Mouse (Mus musculus) liver, postnatal 0 days (tissue): ENCODE data around the gene Zfp280c. TPM values are rescaled to one million over a fixed set of nuclear protein-coding genes. Genes with fewer than 3 reads are reported as not detected.

Source experiments
- ATAC-seq: fragments of 200-750 bp; cut with Nextera tagmentation; 2 replicates; pipeline ENCODE4 v1.8.0; 2017; ENCODE audit warnings: mild to moderate bottlenecking, moderate library complexity
- DNase-seq: peaks from one replicate; pipeline ENCODE4 v3.0.0-alpha.2; 2016
- H3K27ac ChIP-seq: fragments of 300-500 bp; sonication (generic); 2 replicates; pipeline ENCODE4 v1.5.1; 2014; ENCODE audit warnings: antibody characterized with exemption, moderate library complexity, mild to moderate bottlenecking, low read depth
- H3K27me3 ChIP-seq: fragments of 300-500 bp; sonication (generic); 2 replicates; pipeline ENCODE4 v1.6.1; 2014; ENCODE audit warnings: low read length, control low read depth, mixed read lengths; ENCODE audit not compliant: insufficient read depth
- H3K36me3 ChIP-seq: fragments of 300-500 bp; sonication (generic); replicated peaks from 2 replicates; pipeline ENCODE4 v1.6.1; 2014; ENCODE audit warnings: mild to moderate bottlenecking, control low read depth, low read length, moderate library complexity, mixed read lengths; ENCODE audit not compliant: insufficient read depth
- H3K4me1 ChIP-seq: fragments of 300-500 bp; sonication (generic); 2 replicates; pipeline ENCODE4 v1.6.1; 2014; ENCODE audit warnings: antibody characterized with exemption, mild to moderate bottlenecking, control low read depth; ENCODE audit not compliant: insufficient read depth
- H3K4me2 ChIP-seq: fragments of 300-500 bp; sonication (generic); 2 replicates; pipeline ENCODE4 v1.6.1; 2014; ENCODE audit warnings: low read depth, mild to moderate bottlenecking, low read length, moderate library complexity, mixed read lengths
- H3K4me3 ChIP-seq: fragments of 300-500 bp; sonication (generic); 2 replicates; pipeline ENCODE4 v1.5.1; 2014; ENCODE audit warnings: low read depth, low read length
- H3K9ac ChIP-seq: fragments of 300-500 bp; sonication (generic); replicated peaks from 2 replicates; pipeline ENCODE4 v1.6.1; 2014; ENCODE audit warnings: mild to moderate bottlenecking, moderate library complexity
- H3K9me3 ChIP-seq: fragments of 300-500 bp; sonication (generic); 2 replicates; pipeline ENCODE4 v1.6.1; 2016; ENCODE audit warnings: mild to moderate bottlenecking, control low read depth, low read length, mixed read lengths
- CTCF ChIP-seq: sonication (generic); IDR thresholded peaks from 2 replicates; pipeline ENCODE4 v1.5.1; 2016; ENCODE audit warnings: antibody characterized with exemption, low read depth
- EP300 ChIP-seq: IDR thresholded peaks from 2 replicates; pipeline ENCODE4 v1.6.1; 2016; ENCODE audit warnings: antibody characterized with exemption, low read depth, mild to moderate bottlenecking
- WGBS: fragments of 180-500 bp; shearing (Covaris S2); extraction: QIAGEN DNeasy Blood & Tissue Kit; methylation state at CpG from one replicate; pipeline ENCODE4 v1.1.7; 2014; ENCODE audit not compliant: insufficient replicate concordance; 5-methylcytosine and 5-hydroxymethylcytosine counted together
- polyA plus RNA-seq: library from polyadenylated mRNA; unstranded; fragments of >200 nt; fragmentation: Nextera tagmentation; extraction: Ambion mirVana; gene quantifications from 2 replicates; pipeline ENCODE4 v1.2.1, GENCODE M21; 2015

Gene Zfp280c
- polyA plus RNA-seq, 1 experiment from 2014 or later, result 1.8 TPM

- Histone ChIP-seq H3K27ac (no peak overlapping the region), H3K4me2 (no peak overlapping the region), H3K9me3 (no peaks in the 10 kb centered on the region), H3K9ac (no peak overlapping the region), H3K36me3 (no peaks in the 10 kb centered on the region), H3K4me3 (no peak overlapping the region), H3K27me3 (peaks cover 3% of the 10 kb centered on the region; the same call in 1 of the 2 replicates), H3K4me1 (no peaks in the 10 kb centered on the region)
- ATAC-seq (no peak), DNase-seq (no peak)
- TF ChIP-seq CTCF, result no peak
- WGBS, result 50% methylated on average over 1 of the region's 1 CpGs
Observed at GRCm38 (mm10) chrX:48525332-48525731, 69.0 kb downstream of the Zfp280c start.

GRCm38 (mm10) chrX:48523512-48523911, 70.8 kb downstream of the Zfp280c start:
- Histone ChIP-seq H3K36me3 (no peaks in the 10 kb centered on the region), H3K4me3 (no peak overlapping the region), H3K4me1 (no peaks in the 10 kb centered on the region), H3K9ac (no peak overlapping the region), H3K4me2 (no peak overlapping the region), H3K9me3 (no peaks in the 10 kb centered on the region), H3K27me3 (peaks cover 9% of the 10 kb centered on the region; the same call in 1 of the 2 replicates), H3K27ac (no peak overlapping the region)
- DNase-seq (no peak), ATAC-seq (no peak)
- no peak for TF ChIP-seq CTCF
- TF ChIP-seq EP300, result no peak
- 55% methylated on average over 3 of the region's 3 CpGs for WGBS

- no peak for ATAC-seq
- WGBS, result 72% methylated on average over 3 of the region's 3 CpGs
- no peak overlapping the region for H3K9ac ChIP-seq
- peaks cover 11% of the 10 kb centered on the region; the same call in 1 of the 2 replicates for H3K27me3 ChIP-seq
- no peak overlapping the region for H3K4me2 ChIP-seq
- no peaks in the 10 kb centered on the region for H3K36me3 ChIP-seq
- H3K4me1 ChIP-seq, result no peaks in the 10 kb centered on the region
- H3K9me3 ChIP-seq, result no peaks in the 10 kb centered on the region
- H3K4me3 ChIP-seq, result no peak overlapping the region
- TF ChIP-seq CTCF (no peak), EP300 (no peak)
- DNase-seq, result no peak
- H3K27ac ChIP-seq, result no peak overlapping the region
Observed at GRCm38 (mm10) chrX:48521651-48522050, 72.7 kb downstream of the Zfp280c start.

GRCm38 (mm10) chrX:48519549-48520085, 74.7 kb downstream of the Zfp280c start:
- DNase-seq, result no peak
- peak overlapping the region; percentile 35 for H3K4me3 ChIP-seq
- no peaks in the 10 kb centered on the region for H3K9me3 ChIP-seq
- H3K9ac ChIP-seq, result no peak overlapping the region
- WGBS, result 23% methylated on average over 20 of the region's 20 CpGs
- no peak for ATAC-seq
- TF ChIP-seq EP300 (no peak), CTCF (no peak)
- no peaks in the 10 kb centered on the region for H3K4me1 ChIP-seq
- no peak overlapping the region for H3K27ac ChIP-seq
- H3K4me2 ChIP-seq, result peak overlapping the region; percentile 70
- H3K36me3 ChIP-seq, result no peaks in the 10 kb centered on the region
- peaks cover 11% of the 10 kb centered on the region; the same call in 1 of the 2 replicates for H3K27me3 ChIP-seq

GRCm38 (mm10) chrX:48518808-48519548, 75.3 kb downstream of the Zfp280c start, which contains the start of gene Rab33a:
Gene Rab33a, plus strand, starts transcription at chrX:48519285.
- Histone ChIP-seq H3K36me3 (no peaks in the 10 kb centered on the region), H3K27ac (no peak within 1 kb of the TSS), H3K4me2 (peak within 1 kb of the TSS; percentile 70), H3K9me3 (no peaks in the 10 kb centered on the region), H3K4me3 (peak within 1 kb of the TSS; percentile 35), H3K4me1 (no peaks in the 10 kb centered on the region), H3K27me3 (peaks cover 11% of the 10 kb centered on the region; the same call in 1 of the 2 replicates), H3K9ac (no peak within 1 kb of the TSS)
- ATAC-seq, result no peak
- 23% methylated on average over 32 of the region's 33 CpGs for WGBS
- TF ChIP-seq CTCF, result no peak
- no peak for TF ChIP-seq EP300
- no peak for DNase-seq

GRCm38 (mm10) chrX:48518211-48518807, 76.0 kb downstream of the Zfp280c start:
- H3K27ac ChIP-seq, result no peak overlapping the region

More at GRCm38 (mm10) chrX:48518211-48518807, 76.0 kb downstream of the Zfp280c start:
- ATAC-seq, result no peak
- TF ChIP-seq CTCF (no peak), EP300 (no peak)
- Histone ChIP-seq H3K4me2 (peak overlapping the region; percentile 70), H3K4me1 (no peaks in the 10 kb centered on the region), H3K9me3 (no peaks in the 10 kb centered on the region), H3K27me3 (peaks cover 11% of the 10 kb centered on the region; the same call in 1 of the 2 replicates), H3K36me3 (no peaks in the 10 kb centered on the region), H3K9ac (no peak overlapping the region), H3K4me3 (peak overlapping the region; percentile 35)
- 32% methylated on average over 15 of the region's 15 CpGs for whole genome bisulfite sequencing
- DNase-seq, result no peak
